Mouse (Mus musculus) midbrain, embryonic 13.5 days (tissue): ENCODE data around the gene Megf9. TPM values are rescaled to one million over a fixed set of nuclear protein-coding genes. Genes with fewer than 3 reads are reported as not detected.

Experiments
- polyA plus RNA-seq: library from polyadenylated mRNA; unstranded; fragments of >200 nt; fragmentation: Nextera tagmentation; extraction: Ambion mirVana; gene quantifications from 2 replicates; pipeline ENCODE4 v1.2.1, GENCODE M21; 2015

Megf9 gene
- polyA plus RNA-seq, 1 experiment from 2014 or later: 31.0 TPM

Other genes starting within 250 kb of the Megf9 start
- 11.4 and 14.2 TPM in 2 replicates for gene Cdk5rap2, start 124.6 kb downstream of the Megf9 start, polyA plus RNA-seq